Mouse (Mus musculus): ENCODE measurements around the gene Orai2.

The Orai2 gene

GRCm38 (mm10) chr5:136182049-136182448, 11.5 kb upstream of the Orai2 start:
- Histone ChIP-seq H3K36me3 (ENCODE audit: insufficient read depth, low read length) (peaks cover 97% of the 10 kb centered on the region), H3K9me3 (ENCODE audit: low read length) (no peaks in the 10 kb centered on the region), H3K27me3 (ENCODE audit: insufficient read depth, low read length) (no peaks in the 10 kb centered on the region), H3K4me3 (replicated peaks; ENCODE audit: low read length) (no peak overlapping the region), H3K4me1 (replicated peaks; ENCODE audit: low read depth, low read length) (peaks cover 76% of the 10 kb centered on the region)
- TF ChIP-seq CTCF (conservative IDR thresholded peaks at IDR 0.05; ENCODE audit: low read length) (no peak), NANOG (IDR thresholded peaks at IDR 0.05; ENCODE audit: borderline replicate concordance, low read length) (no peak), POU5F1 (IDR thresholded peaks at IDR 0.05; ENCODE audit: borderline replicate concordance, low read length) (no peak)

GRCm38 (mm10) chr5:136181197-136181596, 10.7 kb upstream of the Orai2 start:
- H3K36me3 ChIP-seq (ENCODE audit: insufficient read depth, low read length), result peaks cover 91% of the 10 kb centered on the region

GRCm38 (mm10) chr5:136179594-136179993, 9.1 kb upstream of the Orai2 start:
- no peaks in the 10 kb centered on the region for H3K27me3 ChIP-seq (ENCODE audit: insufficient read depth, low read length)
- H3K4me3 ChIP-seq (replicated peaks; ENCODE audit: low read length), result 0 out of 2 replicates have a peak overlapping the region, but pooled peaks have one; percentile 0
- H3K9me3 ChIP-seq (ENCODE audit: low read length), result no peaks in the 10 kb centered on the region
- peaks cover 65% of the 10 kb centered on the region for H3K4me1 ChIP-seq (replicated peaks; ENCODE audit: low read depth, low read length)
- TF ChIP-seq CTCF (conservative IDR thresholded peaks at IDR 0.05; ENCODE audit: low read length) (no peak), POU5F1 (IDR thresholded peaks at IDR 0.05; ENCODE audit: borderline replicate concordance, low read length) (no peak), NANOG (IDR thresholded peaks at IDR 0.05; ENCODE audit: borderline replicate concordance, low read length) (no peak)
- H3K36me3 ChIP-seq (ENCODE audit: insufficient read depth, low read length), result peaks cover 75% of the 10 kb centered on the region

More at GRCm38 (mm10) chr5:136181197-136181596, 10.7 kb upstream of the Orai2 start:
- Histone ChIP-seq H3K4me1 (replicated peaks; ENCODE audit: low read depth, low read length) (peaks cover 75% of the 10 kb centered on the region), H3K4me3 (replicated peaks; ENCODE audit: low read length) (no peak overlapping the region), H3K9me3 (ENCODE audit: low read length) (no peaks in the 10 kb centered on the region), H3K27me3 (ENCODE audit: insufficient read depth, low read length) (no peaks in the 10 kb centered on the region)
- TF ChIP-seq CTCF (conservative IDR thresholded peaks at IDR 0.05; ENCODE audit: low read length) (no peak), POU5F1 (IDR thresholded peaks at IDR 0.05; ENCODE audit: borderline replicate concordance, low read length) (no peak), NANOG (IDR thresholded peaks at IDR 0.05; ENCODE audit: borderline replicate concordance, low read length) (no peak)

GRCm38 (mm10) chr5:136173606-136174463, 3.3 kb upstream of the Orai2 start:
- Histone ChIP-seq H3K9me3 (ENCODE audit: low read length) (peaks cover 5% of the 10 kb centered on the region), H3K36me3 (ENCODE audit: insufficient read depth, low read length) (peaks cover 21% of the 10 kb centered on the region), H3K4me3 (replicated peaks; ENCODE audit: low read length) (no peak overlapping the region), H3K4me1 (replicated peaks; ENCODE audit: low read depth, low read length) (peaks cover 60% of the 10 kb centered on the region), H3K27me3 (ENCODE audit: insufficient read depth, low read length) (peaks cover 15% of the 10 kb centered on the region)
- TF ChIP-seq NANOG (IDR thresholded peaks at IDR 0.05; ENCODE audit: borderline replicate concordance, low read length) (no peak), POU5F1 (IDR thresholded peaks at IDR 0.05; ENCODE audit: borderline replicate concordance, low read length) (no peak), CTCF (conservative IDR thresholded peaks at IDR 0.05; ENCODE audit: low read length) (no peak)

GRCm38 (mm10) chr5:136172939-136173338, 2.4 kb upstream of the Orai2 start:
- peaks cover 51% of the 10 kb centered on the region for H3K4me1 ChIP-seq (replicated peaks; ENCODE audit: low read depth, low read length)
- no peak overlapping the region for H3K4me3 ChIP-seq (replicated peaks; ENCODE audit: low read length)
- peaks cover 12% of the 10 kb centered on the region for H3K36me3 ChIP-seq (ENCODE audit: insufficient read depth, low read length)
- H3K27me3 ChIP-seq (ENCODE audit: insufficient read depth, low read length), result peaks cover 15% of the 10 kb centered on the region
- TF ChIP-seq POU5F1 (IDR thresholded peaks at IDR 0.05; ENCODE audit: borderline replicate concordance, low read length) (no peak), CTCF (conservative IDR thresholded peaks at IDR 0.05; ENCODE audit: low read length) (no peak), NANOG (IDR thresholded peaks at IDR 0.05; ENCODE audit: borderline replicate concordance, low read length) (no peak)
- peaks cover 10% of the 10 kb centered on the region for H3K9me3 ChIP-seq (ENCODE audit: low read length)

DNA sequence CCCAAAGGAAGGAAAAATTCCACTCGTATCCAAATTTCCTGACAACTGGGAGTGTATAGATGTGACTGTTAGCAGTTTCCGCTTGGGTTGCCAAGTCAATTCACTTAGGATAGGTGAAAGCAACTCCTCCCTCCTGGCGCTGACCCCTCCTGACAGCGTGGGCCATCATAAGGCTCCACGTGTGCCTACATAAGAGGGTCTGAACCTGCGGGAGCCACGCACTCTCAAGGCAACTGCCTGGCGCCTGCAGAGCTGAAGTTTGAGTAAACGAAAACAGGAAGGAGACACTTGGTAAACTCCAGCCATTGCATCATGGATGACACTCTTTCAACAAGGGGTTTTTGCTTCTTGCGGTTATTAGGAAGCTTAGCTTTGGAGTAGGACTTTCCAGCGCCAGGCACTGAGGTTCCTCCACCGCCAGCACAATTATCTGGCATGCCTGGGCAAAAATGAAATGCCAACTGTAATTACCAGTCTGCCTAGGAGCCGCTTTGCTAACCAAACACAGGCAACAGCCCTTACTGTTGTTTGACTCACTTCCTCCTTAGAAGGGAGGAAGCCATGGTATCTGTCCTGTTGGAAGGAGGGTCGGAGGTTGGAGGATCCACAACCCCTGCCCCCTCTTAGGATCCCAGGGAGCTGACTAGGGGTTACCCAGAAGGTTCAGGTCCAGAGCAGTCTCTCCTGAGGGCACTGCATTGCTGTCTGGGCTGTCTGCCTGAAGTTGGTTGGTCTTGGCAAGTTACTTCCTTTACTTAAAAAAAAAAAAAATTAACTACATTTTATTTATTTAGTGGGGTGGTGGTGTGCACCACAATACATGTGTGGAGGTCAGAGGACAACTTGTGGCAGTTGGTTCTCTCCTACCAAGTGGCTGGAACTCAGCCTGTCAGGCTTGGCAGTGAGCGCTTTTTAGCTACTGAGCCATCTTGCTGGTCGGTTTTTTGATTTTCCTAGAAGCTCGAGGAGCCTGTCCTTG, 1.1 kb upstream of the Orai2 start:
- no peak for TF ChIP-seq NANOG (IDR thresholded peaks at IDR 0.05; ENCODE audit: borderline replicate concordance, low read length)
- no peak for TF ChIP-seq CTCF (conservative IDR thresholded peaks at IDR 0.05; ENCODE audit: low read length)
- TF ChIP-seq POU5F1 (IDR thresholded peaks at IDR 0.05; ENCODE audit: borderline replicate concordance, low read length), result no peak
- Histone ChIP-seq H3K9me3 (ENCODE audit: low read length) (peaks cover 13% of the 10 kb centered on the region), H3K4me3 (replicated peaks; ENCODE audit: low read length) (peak overlapping the region; percentile 80), H3K4me1 (replicated peaks; ENCODE audit: low read depth, low read length) (peaks cover 47% of the 10 kb centered on the region), H3K27me3 (ENCODE audit: insufficient read depth, low read length) (peaks cover 15% of the 10 kb centered on the region), H3K36me3 (ENCODE audit: insufficient read depth, low read length) (no peaks in the 10 kb centered on the region)

GRCm38 (mm10) chr5:136169626-136170511, 644 bp downstream of the Orai2 start:
- Histone ChIP-seq H3K36me3 (ENCODE audit: insufficient read depth, low read length) (no peaks in the 10 kb centered on the region), H3K4me1 (replicated peaks; ENCODE audit: low read depth, low read length) (peaks cover 53% of the 10 kb centered on the region), H3K4me3 (replicated peaks; ENCODE audit: low read length) (peak overlapping the region; percentile 80), H3K27me3 (ENCODE audit: insufficient read depth, low read length) (peaks cover 15% of the 10 kb centered on the region), H3K9me3 (ENCODE audit: low read length) (peaks cover 13% of the 10 kb centered on the region)
- TF ChIP-seq POU5F1 (IDR thresholded peaks at IDR 0.05; ENCODE audit: borderline replicate concordance, low read length), result no peak
- no peak for TF ChIP-seq CTCF (conservative IDR thresholded peaks at IDR 0.05; ENCODE audit: low read length)
- TF ChIP-seq NANOG (IDR thresholded peaks at IDR 0.05; ENCODE audit: borderline replicate concordance, low read length), result no peak
